Mouse (Mus musculus) kidney, adult 18-20 months (tissue): ENCODE data around the gene Maoa.

Experiments used
- DNase-seq: peaks from one replicate; pipeline ENCODE4 v3.0.0; 2021

The Maoa gene

GRCm38 (mm10) chrX:16619034-16619929, at the start of gene Maoa:
TSS of gene Maoa (plus strand) at chrX:16619698.
- peak; percentile 66 for DNase-seq

GRCm38 (mm10) chrX:16618225-16619033, 1.1 kb upstream of the Maoa start:
- DNase-seq = peak; percentile 89

GRCm38 (mm10) chrX:16656511-16656910, 37.0 kb downstream of the Maoa start:
- no peak for DNase-seq

GRCm38 (mm10) chrX:16706094-16706493, 86.6 kb downstream of the Maoa start:
- no peak for DNase-seq

GRCm38 (mm10) chrX:16714033-16714432, 94.5 kb downstream of the Maoa start:
- DNase-seq = no peak
